Mouse (Mus musculus) lung, embryonic 14.5 days (tissue): ENCODE data around the gene Itsn1. TPM values are rescaled to one million over a fixed set of nuclear protein-coding genes. Genes with fewer than 3 reads are reported as not detected.

Source experiments
- ATAC-seq: fragments of 200-750 bp; cut with Nextera tagmentation; 2 replicates; pipeline ENCODE4 v1.8.0; 2017; ENCODE audit warnings: mild to moderate bottlenecking, moderate TSS enrichment, moderate library complexity; ENCODE audit not compliant: insufficient read depth
- DNase-seq: peaks from one replicate; pipeline ENCODE4 v3.0.0-alpha.2; 2015
- H3K27ac ChIP-seq: fragments of 300-500 bp; sonication (generic); 2 replicates; pipeline ENCODE4 v1.5.1; 2014; ENCODE audit warnings: low read depth, mild to moderate bottlenecking, moderate library complexity
- H3K27me3 ChIP-seq: fragments of 300-500 bp; sonication (generic); 2 replicates; pipeline ENCODE4 v1.6.1; 2014; ENCODE audit warnings: low read length, control low read depth; ENCODE audit not compliant: insufficient read depth
- H3K36me3 ChIP-seq: fragments of 300-500 bp; sonication (generic); 2 replicates; pipeline ENCODE4 v1.6.1; 2014; ENCODE audit warnings: control low read depth; ENCODE audit not compliant: insufficient read depth
- H3K4me1 ChIP-seq: fragments of 300-500 bp; sonication (generic); 2 replicates; pipeline ENCODE4 v1.6.1; 2014; ENCODE audit warnings: antibody characterized with exemption, control low read depth; ENCODE audit not compliant: insufficient read depth
- H3K4me2 ChIP-seq: fragments of 300-500 bp; sonication (generic); 2 replicates; pipeline ENCODE4 v1.6.1; 2014; ENCODE audit warnings: mild to moderate bottlenecking
- H3K4me3 ChIP-seq: fragments of 300-500 bp; sonication (generic); 2 replicates; pipeline ENCODE4 v1.5.1; 2014; ENCODE audit warnings: low read depth, low read length
- H3K9ac ChIP-seq: fragments of 300-500 bp; sonication (generic); 2 replicates; pipeline ENCODE4 v1.6.1; 2014
- H3K9me3 ChIP-seq: fragments of 300-500 bp; sonication (generic); 2 replicates; pipeline ENCODE4 v1.6.1; 2016; ENCODE audit warnings: low read depth, low read length, control low read depth
- CTCF ChIP-seq: IDR thresholded peaks from 2 replicates; pipeline ENCODE4 v1.5.1; 2016; ENCODE audit warnings: antibody characterized with exemption, low read depth
- WGBS: fragments of 180-500 bp; shearing (Covaris S2); extraction: QIAGEN DNeasy Blood & Tissue Kit; methylation state at CpG from one replicate; pipeline ENCODE4 v1.1.7; 2014; 5-methylcytosine and 5-hydroxymethylcytosine counted together
- polyA plus RNA-seq: library from polyadenylated mRNA; unstranded; fragments of >200 nt; fragmentation: Nextera tagmentation; extraction: Ambion mirVana; gene quantifications from 2 replicates; pipeline ENCODE4 v1.2.1, GENCODE M21; 2014

The Itsn1 gene
- polyA plus RNA-seq, 1 experiment from 2014 or later: 25.4 TPM

DNA sequence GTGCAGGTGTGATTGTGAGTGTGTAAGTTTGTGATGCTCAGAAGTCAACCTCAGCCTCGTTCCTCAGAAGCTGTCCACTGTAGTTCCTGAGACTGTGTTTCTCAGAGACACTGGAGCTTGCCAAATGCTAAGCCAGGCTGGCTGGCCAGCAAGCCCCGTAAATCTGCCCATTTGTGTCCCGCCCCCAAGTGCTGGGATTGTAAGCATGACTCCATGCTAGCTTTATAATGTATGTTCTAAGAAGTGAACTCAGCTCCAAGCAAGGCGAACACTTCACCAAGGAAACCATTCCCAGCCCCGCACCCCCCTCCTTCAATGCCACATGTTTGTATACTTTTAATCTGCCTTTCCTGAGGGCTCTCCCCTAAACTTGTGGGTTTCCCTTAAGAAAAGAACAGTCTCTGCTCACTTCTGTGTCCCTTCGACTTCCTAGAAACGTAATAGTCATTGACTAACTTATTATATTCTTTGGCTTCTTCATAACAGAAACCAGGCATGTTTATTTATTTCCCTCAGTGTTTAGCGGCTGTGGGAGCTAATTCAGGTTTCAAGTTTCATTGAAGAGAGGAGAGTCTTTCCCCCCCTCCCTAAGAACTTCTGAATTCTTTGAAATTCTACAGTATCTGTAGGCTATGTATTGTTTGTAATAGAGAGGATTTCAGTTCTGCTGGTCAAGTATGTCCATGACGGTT lies 153.2 kb downstream of the Itsn1 start:
- Histone ChIP-seq H3K4me2 (no peak overlapping the region), H3K27ac (no peak overlapping the region), H3K4me1 (peaks cover 3% of the 10 kb centered on the region; the same call in 1 of the 2 replicates), H3K27me3 (no peaks in the 10 kb centered on the region), H3K36me3 (no peaks in the 10 kb centered on the region), H3K9ac (no peak overlapping the region), H3K4me3 (no peak overlapping the region), H3K9me3 (no peaks in the 10 kb centered on the region)
- WGBS: 47% methylated on average over 9 of the region's 9 CpGs
- TF ChIP-seq CTCF: no peak
- DNase-seq: no peak
- no peak for ATAC-seq

- H3K4me2 ChIP-seq: no peak overlapping the region
- no peak overlapping the region for H3K9ac ChIP-seq
- no peak overlapping the region for H3K4me3 ChIP-seq
- H3K9me3 ChIP-seq: no peaks in the 10 kb centered on the region
- H3K27me3 ChIP-seq: no peaks in the 10 kb centered on the region
- DNase-seq (no peak), ATAC-seq (no peak)
- no peak for TF ChIP-seq CTCF
- no peaks in the 10 kb centered on the region for H3K36me3 ChIP-seq
- WGBS: 88% methylated on average over 2 of the region's 2 CpGs
- peaks cover 3% of the 10 kb centered on the region; the same call in 1 of the 2 replicates for H3K4me1 ChIP-seq
- H3K27ac ChIP-seq: no peak overlapping the region
Measured at GRCm38 (mm10) chr16:91883636-91884035, 154.6 kb downstream of the Itsn1 start.

GRCm38 (mm10) chr16:91884196-91884595 lies 155.1 kb downstream of the Itsn1 start:
- TF ChIP-seq CTCF: peak; percentile 82
- no peak for ATAC-seq
- no peaks in the 10 kb centered on the region for H3K27me3 ChIP-seq
- no peak overlapping the region for H3K9ac ChIP-seq
- H3K4me2 ChIP-seq: no peak overlapping the region
- DNase-seq: no peak
- H3K36me3 ChIP-seq: no peaks in the 10 kb centered on the region
- peaks cover 3% of the 10 kb centered on the region; the same call in 1 of the 2 replicates for H3K4me1 ChIP-seq
- no peaks in the 10 kb centered on the region for H3K9me3 ChIP-seq
- no peak overlapping the region for H3K27ac ChIP-seq
- H3K4me3 ChIP-seq: no peak overlapping the region
- 62% methylated on average over 5 of the region's 5 CpGs for WGBS

DNA sequence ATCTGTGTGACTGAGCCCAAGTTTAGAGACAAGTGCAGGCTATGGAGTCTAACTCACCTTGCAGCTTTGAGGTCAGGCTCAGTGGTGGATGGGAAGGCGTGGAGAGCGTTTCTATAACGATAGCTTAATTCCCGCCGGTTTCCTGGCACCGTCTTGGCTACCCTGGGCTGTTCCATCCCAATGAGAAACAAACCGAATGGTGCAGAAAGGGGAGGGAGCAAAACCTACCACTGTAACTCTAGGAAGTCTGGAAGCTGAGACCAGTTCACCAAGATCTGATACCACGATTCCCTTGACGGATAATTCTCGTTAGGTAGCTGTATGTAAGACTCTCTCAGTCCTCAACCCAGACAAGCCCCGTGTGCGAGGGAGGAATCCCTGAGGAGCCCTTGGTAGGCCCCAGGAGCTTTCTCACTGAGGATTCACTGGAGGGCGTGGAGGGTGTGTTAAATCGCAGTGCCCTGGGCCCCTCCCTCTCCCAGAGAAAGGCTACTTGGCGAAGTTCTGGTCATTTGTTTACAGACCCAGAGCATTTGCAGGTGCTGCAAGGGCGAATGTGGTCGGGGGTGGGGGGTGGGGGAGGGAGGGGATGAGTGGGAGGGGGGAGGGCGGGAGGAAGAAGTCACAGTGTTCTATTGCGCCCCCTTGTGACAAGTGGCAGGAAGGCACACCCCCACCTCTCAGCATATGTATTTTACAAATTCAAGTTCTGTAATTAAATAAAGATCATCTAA lies 156.5 kb downstream of the Itsn1 start:
- Histone ChIP-seq H3K9ac (no peak overlapping the region), H3K36me3 (no peaks in the 10 kb centered on the region), H3K4me2 (peak overlapping the region; percentile 36), H3K27me3 (no peaks in the 10 kb centered on the region), H3K4me3 (no peak overlapping the region), H3K27ac (0 out of 2 replicates have a peak overlapping the region, but pooled peaks have one; percentile 16), H3K9me3 (no peaks in the 10 kb centered on the region), H3K4me1 (peaks cover 3% of the 10 kb centered on the region; the same call in 1 of the 2 replicates)
- ATAC-seq: no peak
- TF ChIP-seq CTCF: peak; percentile 45
- DNase-seq: peak; percentile 71
- 8% methylated on average over 19 of the region's 19 CpGs for WGBS

GRCm38 (mm10) chr16:91888368-91888767 lies 159.3 kb downstream of the Itsn1 start:
- H3K36me3 ChIP-seq: no peaks in the 10 kb centered on the region
- TF ChIP-seq CTCF: no peak
- 80% methylated on average over 3 of the region's 3 CpGs for WGBS
- no peak overlapping the region for H3K27ac ChIP-seq
- H3K9ac ChIP-seq: no peak overlapping the region
- DNase-seq (no peak), ATAC-seq (no peak)
- H3K4me2 ChIP-seq: no peak overlapping the region
- no peaks in the 10 kb centered on the region for H3K9me3 ChIP-seq
- no peaks in the 10 kb centered on the region for H3K4me1 ChIP-seq
- no peaks in the 10 kb centered on the region for H3K27me3 ChIP-seq
- no peak overlapping the region for H3K4me3 ChIP-seq

- Histone ChIP-seq H3K4me2 (no peak overlapping the region), H3K4me3 (no peak overlapping the region), H3K9ac (no peak overlapping the region), H3K36me3 (no peaks in the 10 kb centered on the region), H3K27ac (no peak overlapping the region), H3K4me1 (no peaks in the 10 kb centered on the region), H3K27me3 (no peaks in the 10 kb centered on the region), H3K9me3 (no peaks in the 10 kb centered on the region)
- TF ChIP-seq CTCF: no peak
- peak; percentile 40; the same call in 1 of the 2 replicates for ATAC-seq
- WGBS: 47% methylated on average over 12 of the region's 12 CpGs
- peak; percentile 74 for DNase-seq
Measured at GRCm38 (mm10) chr16:91889831-91890230, 160.8 kb downstream of the Itsn1 start.

GRCm38 (mm10) chr16:91891218-91891617 lies 162.1 kb downstream of the Itsn1 start:
- ATAC-seq (no peak), DNase-seq (no peak)
- WGBS: 80% methylated on average over 11 of the region's 11 CpGs

More at GRCm38 (mm10) chr16:91891218-91891617, 162.1 kb downstream of the Itsn1 start:
- no peak overlapping the region for H3K4me2 ChIP-seq
- no peaks in the 10 kb centered on the region for H3K27me3 ChIP-seq
- no peak for TF ChIP-seq CTCF
- H3K36me3 ChIP-seq: no peaks in the 10 kb centered on the region
- H3K9ac ChIP-seq: no peak overlapping the region
- no peak overlapping the region for H3K4me3 ChIP-seq
- H3K4me1 ChIP-seq: no peaks in the 10 kb centered on the region
- no peaks in the 10 kb centered on the region for H3K9me3 ChIP-seq
- no peak overlapping the region for H3K27ac ChIP-seq
